Mouse (Mus musculus) liver, embryonic 15.5 days (tissue): ENCODE results near the gene Btbd8. TPM values are rescaled to one million over a fixed set of nuclear protein-coding genes. Genes with fewer than 3 reads are reported as not detected.
A peak's percentile ranks its signal among the peaks of the same experiment; 100 is the strongest.

Experiments used
- ATAC-seq: fragments of 200-750 bp; cut with Nextera tagmentation; 2 replicates; pipeline ENCODE4 v1.8.0; 2017; ENCODE audit warnings: moderate number of reproducible peaks, mild to moderate bottlenecking, moderate library complexity; ENCODE audit not compliant: insufficient read depth
- H3K27ac ChIP-seq: fragments of 300-500 bp; sonication (generic); replicated peaks from 2 replicates; pipeline ENCODE4 v1.5.1; 2015; ENCODE audit warnings: mild to moderate bottlenecking, inconsistent platforms
- H3K27me3 ChIP-seq: fragments of 300-500 bp; sonication (generic); 2 replicates; pipeline ENCODE4 v1.6.1; 2015; ENCODE audit warnings: mild to moderate bottlenecking, inconsistent platforms
- H3K36me3 ChIP-seq: fragments of 300-500 bp; sonication (generic); replicated peaks from 2 replicates; pipeline ENCODE4 v1.6.1; 2015; ENCODE audit warnings: moderate library complexity, mild to moderate bottlenecking, inconsistent platforms
- H3K4me1 ChIP-seq: fragments of 300-500 bp; sonication (generic); replicated peaks from 2 replicates; pipeline ENCODE4 v1.6.1; 2015; ENCODE audit warnings: inconsistent platforms
- H3K4me2 ChIP-seq: fragments of 300-500 bp; sonication (generic); 2 replicates; pipeline ENCODE4 v1.6.1; 2015; ENCODE audit warnings: moderate library complexity, mild to moderate bottlenecking, inconsistent platforms
- H3K4me3 ChIP-seq: fragments of 300-500 bp; sonication (generic); replicated peaks from 2 replicates; pipeline ENCODE4 v1.5.1; 2015; ENCODE audit warnings: mild to moderate bottlenecking, inconsistent platforms
- H3K9ac ChIP-seq: fragments of 300-500 bp; sonication (generic); 2 replicates; pipeline ENCODE4 v1.6.1; 2015; ENCODE audit warnings: moderate library complexity, mild to moderate bottlenecking, inconsistent platforms
- H3K9me3 ChIP-seq: fragments of 300-500 bp; sonication (generic); replicated peaks from 2 replicates; pipeline ENCODE4 v1.6.1; 2016; ENCODE audit warnings: inconsistent platforms
- WGBS: fragments of 180-500 bp; shearing (Covaris S2); methylation state at CpG from one replicate; pipeline ENCODE4 v1.1.7; 2015; ENCODE audit warnings: mixed read lengths; ENCODE audit not compliant: insufficient replicate concordance; 5-methylcytosine and 5-hydroxymethylcytosine counted together
- polyA plus RNA-seq: library from polyadenylated mRNA; unstranded; fragments of >200 nt; fragmentation: Nextera tagmentation; extraction: Ambion mirVana; gene quantifications from 2 replicates; pipeline ENCODE4 v1.2.1, GENCODE M21; 2015

Btbd8 gene
- 1.2 and 1.4 TPM in 2 replicates for polyA plus RNA-seq

DNA sequence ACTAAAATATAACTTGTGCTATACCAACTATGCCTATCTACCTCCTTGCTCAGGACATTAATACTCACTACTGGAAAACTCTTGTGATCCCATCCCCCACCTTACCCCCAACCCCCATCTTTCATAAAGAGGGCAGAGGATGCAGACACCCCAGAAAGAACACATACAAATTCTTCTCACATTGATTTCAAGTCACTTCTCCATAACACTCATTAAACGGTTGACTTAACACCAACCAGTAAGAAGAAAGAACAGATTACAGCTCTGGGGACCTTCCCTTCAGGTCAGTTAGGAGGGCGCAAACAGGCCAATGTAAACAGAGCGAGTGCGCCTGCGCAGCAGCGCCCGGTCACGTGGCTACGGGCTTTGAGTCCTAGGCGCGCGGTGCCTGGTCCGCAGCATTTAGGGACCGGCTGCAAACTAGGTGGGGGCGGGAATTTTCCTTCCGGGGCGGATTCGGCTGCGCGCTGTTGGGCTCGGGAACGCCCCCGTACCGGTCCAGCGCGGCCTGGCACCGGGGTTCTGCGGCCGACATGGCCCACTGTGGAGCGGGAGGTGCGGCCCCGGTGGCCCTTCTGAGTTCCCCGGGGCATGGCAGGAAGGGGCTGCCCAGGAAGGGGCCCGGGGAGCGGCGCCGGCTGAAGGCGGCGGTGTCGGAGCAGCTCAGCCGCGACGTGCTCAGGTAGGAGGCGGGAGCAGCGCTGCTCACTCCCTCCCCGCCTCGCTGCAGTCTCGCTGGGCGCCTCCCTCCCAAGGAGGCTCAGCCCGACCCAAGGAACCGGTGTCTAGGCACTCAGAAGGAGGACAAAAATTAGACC lies at the start of gene Btbd8:
Btbd8 (plus strand) TSS at position 534 of the 818 bp plus-strand sequence.
- peaks cover 18% of the 10 kb centered on the region; the same call in 1 of the 2 replicates for H3K27me3 ChIP-seq
- peaks cover 41% of the 10 kb centered on the region for H3K4me1 ChIP-seq
- peak within 1 kb of the TSS; percentile 92 for H3K27ac ChIP-seq
- H3K9ac ChIP-seq = peak within 1 kb of the TSS; percentile 96
- under 1% methylated on average over 51 of the region's 51 CpGs for WGBS
- peak; percentile 98 for ATAC-seq
- no peaks in the 10 kb centered on the region for H3K36me3 ChIP-seq
- no peaks in the 10 kb centered on the region for H3K9me3 ChIP-seq
- peak within 1 kb of the TSS; percentile 78 for H3K4me2 ChIP-seq
- H3K4me3 ChIP-seq = peak within 1 kb of the TSS; percentile 85

DNA sequence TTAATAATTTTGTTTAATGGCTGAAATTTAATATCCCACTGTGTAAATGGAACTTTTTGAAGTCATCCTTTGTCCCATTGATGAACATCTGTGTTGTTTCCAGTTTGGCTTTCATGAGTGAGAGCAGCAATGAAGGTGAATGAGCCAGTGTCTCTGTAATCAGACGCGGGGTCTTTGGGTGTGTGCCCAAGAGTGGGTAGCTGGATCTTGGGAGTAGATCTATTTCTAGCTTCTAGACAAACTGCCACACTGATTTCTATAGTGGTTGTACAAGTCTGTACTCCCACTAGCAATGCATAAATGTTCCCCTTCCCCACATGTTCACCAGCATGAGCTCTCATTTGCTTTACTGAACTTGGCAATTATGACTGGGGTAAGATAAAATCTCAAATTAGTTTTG lies 48.4 kb upstream of the Btbd8 start:
- WGBS = 77% methylated on average over 2 of the region's 2 CpGs
- Histone ChIP-seq H3K4me2 (no peak overlapping the region), H3K36me3 (no peaks in the 10 kb centered on the region), H3K9ac (no peak overlapping the region), H3K27ac (no peak overlapping the region), H3K4me1 (no peaks in the 10 kb centered on the region), H3K27me3 (no peaks in the 10 kb centered on the region), H3K4me3 (no peak overlapping the region), H3K9me3 (no peaks in the 10 kb centered on the region)
- no peak for ATAC-seq

DNA sequence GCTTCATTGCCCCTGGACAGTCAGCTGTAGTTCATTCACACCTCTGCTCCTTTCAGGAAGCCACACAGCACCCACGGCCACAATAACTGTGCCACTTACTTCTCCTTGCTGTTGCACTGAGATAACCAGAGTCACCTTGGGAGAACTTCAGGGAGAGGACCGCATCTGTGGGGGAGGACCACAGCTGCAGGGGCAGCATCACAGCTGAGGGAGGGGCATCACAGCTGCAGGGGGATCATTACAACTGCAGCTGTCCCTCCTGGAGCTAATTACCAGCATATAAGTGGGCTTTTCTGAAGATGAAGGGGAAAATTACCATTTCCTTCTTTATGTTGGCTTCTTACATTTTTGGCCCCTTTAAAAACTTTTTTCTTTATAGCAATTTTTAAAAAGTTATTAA lies 43.4 kb upstream of the Btbd8 start:
- Histone ChIP-seq H3K4me2 (no peak overlapping the region), H3K36me3 (no peaks in the 10 kb centered on the region), H3K9ac (no peak overlapping the region), H3K4me1 (no peaks in the 10 kb centered on the region), H3K27ac (no peak overlapping the region), H3K9me3 (no peaks in the 10 kb centered on the region), H3K27me3 (no peaks in the 10 kb centered on the region), H3K4me3 (no peak overlapping the region)
- WGBS = 30% methylated on average over 2 of the region's 2 CpGs
- ATAC-seq = no peak

DNA sequence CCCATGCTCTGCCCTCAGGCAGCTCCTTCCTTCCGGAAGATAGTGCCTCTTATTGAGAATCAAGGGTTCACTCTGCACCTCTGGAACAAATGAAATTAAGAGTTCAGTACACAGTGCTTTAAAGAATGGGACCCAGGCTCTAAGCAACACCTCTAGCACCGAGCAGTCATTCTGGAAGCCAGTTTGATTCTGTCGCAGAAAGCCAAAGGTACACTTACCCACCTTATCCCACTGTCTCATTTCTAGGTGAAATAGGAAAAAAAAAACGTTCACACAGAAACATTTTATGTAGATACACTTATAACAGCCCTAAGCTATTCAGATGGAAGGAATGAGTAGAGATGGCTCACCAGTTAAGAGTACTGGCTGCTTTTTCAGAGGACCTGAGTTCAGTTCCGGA lies 35.4 kb upstream of the Btbd8 start, which contains the start of gene Ephx4:
Ephx4 (plus strand) TSS at position 301 of the 400 bp plus-strand sequence.
- Histone ChIP-seq H3K4me1 (peaks cover 9% of the 10 kb centered on the region; the same call in 1 of the 2 replicates), H3K4me2 (peak within 1 kb of the TSS; percentile 69), H3K27ac (no peak within 1 kb of the TSS), H3K9me3 (no peaks in the 10 kb centered on the region), H3K9ac (no peak within 1 kb of the TSS), H3K4me3 (peak within 1 kb of the TSS; percentile 49), H3K36me3 (no peaks in the 10 kb centered on the region), H3K27me3 (peaks cover 65% of the 10 kb centered on the region)
- WGBS = 18% methylated on average over 5 of the region's 5 CpGs
- ATAC-seq = no peak

DNA sequence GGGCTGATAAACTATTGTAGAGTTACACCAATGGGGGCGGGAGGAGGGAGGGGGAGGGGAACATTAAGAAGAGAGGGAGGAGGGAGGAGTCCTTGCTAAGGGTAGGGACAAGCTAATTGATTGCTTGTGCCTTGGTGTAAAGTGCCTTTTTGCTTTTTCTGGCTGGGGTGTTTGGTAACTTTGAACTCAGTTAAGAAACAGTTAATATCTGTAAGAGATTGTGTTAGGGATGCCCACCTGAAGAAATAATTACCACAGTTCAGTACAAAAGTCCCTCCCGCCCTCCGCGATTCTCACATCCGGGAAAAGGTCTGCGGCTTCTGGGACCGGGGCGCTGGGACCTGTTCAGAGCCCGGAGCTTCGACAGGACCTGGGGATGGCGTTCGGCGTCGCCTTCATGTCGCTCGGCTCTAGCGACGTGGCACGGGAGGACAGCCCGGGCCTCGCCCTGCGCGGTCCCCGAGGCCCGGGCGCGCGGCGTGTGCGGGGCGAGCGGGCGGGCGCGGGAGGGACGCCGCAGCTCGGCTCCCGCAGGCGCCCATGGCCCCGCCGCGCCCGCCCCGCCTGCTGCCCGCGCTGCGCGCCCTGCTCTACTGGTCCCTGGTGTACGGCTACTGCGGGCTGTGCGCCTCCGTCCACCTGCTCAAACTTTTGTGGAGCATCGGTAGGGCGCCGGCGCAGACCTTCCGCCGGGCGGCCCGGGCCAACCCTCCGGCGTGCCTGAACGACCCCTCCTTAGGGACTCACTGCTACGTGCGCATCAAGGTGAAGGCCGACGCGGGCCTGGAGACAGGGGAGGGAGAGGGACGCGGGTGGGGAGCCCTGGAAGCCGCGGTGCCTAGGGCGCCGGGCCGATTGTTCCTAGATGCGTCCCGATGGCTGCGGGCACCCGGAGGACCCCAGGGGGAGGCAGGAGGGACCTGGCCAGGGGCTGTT lies 34.5 kb upstream of the Btbd8 start:
- Histone ChIP-seq H3K27ac (no peak overlapping the region), H3K9me3 (no peaks in the 10 kb centered on the region), H3K4me2 (peak overlapping the region; percentile 69), H3K9ac (no peak overlapping the region), H3K36me3 (no peaks in the 10 kb centered on the region), H3K4me3 (peak overlapping the region; percentile 49), H3K4me1 (peaks cover 9% of the 10 kb centered on the region; the same call in 1 of the 2 replicates), H3K27me3 (peaks cover 65% of the 10 kb centered on the region)
- no peak for ATAC-seq
- WGBS = under 1% methylated on average over 79 of the region's 80 CpGs

DNA sequence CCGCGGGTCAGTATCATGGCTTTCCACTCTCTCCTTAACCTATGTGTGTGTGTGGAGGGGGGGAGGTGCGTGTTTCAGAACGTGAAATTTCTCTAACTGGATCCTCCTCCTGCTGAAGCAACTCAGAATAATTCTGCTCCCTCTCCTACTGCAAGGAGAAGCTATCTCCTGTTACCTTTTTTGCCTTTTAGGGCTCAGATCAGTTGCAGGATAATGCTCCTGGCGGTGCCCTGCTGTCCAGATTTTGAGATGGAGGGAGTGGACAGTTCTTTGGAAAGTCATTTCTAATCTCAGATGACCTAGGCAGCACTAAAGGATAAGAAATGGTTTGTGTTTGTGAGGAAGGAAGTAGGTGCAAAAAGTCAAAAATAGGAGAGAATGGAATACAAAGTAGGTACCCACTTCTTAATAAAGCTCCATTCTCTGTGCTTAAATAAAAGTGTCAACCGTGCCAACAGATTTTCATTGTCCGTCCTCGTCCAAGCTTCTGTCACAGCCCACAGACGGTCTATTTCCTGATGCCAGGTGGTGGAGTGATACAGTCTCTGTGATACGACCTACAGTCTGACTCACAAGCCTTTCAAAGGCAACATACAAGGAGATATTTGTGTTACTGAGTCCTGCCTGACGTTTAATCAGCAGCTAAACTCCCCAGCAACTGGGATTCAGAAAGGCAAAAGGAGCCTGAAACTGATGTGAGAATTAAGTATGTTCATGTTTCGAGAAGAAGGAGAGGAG lies 33.7 kb upstream of the Btbd8 start:
- Histone ChIP-seq H3K9ac (no peak overlapping the region), H3K27me3 (peaks cover 65% of the 10 kb centered on the region), H3K4me1 (peaks cover 9% of the 10 kb centered on the region; the same call in 1 of the 2 replicates), H3K9me3 (no peaks in the 10 kb centered on the region), H3K27ac (no peak overlapping the region), H3K4me2 (peak overlapping the region; percentile 69), H3K4me3 (peak overlapping the region; percentile 49), H3K36me3 (no peaks in the 10 kb centered on the region)
- WGBS = 27% methylated on average over 12 of the region's 12 CpGs
- no peak for ATAC-seq

DNA sequence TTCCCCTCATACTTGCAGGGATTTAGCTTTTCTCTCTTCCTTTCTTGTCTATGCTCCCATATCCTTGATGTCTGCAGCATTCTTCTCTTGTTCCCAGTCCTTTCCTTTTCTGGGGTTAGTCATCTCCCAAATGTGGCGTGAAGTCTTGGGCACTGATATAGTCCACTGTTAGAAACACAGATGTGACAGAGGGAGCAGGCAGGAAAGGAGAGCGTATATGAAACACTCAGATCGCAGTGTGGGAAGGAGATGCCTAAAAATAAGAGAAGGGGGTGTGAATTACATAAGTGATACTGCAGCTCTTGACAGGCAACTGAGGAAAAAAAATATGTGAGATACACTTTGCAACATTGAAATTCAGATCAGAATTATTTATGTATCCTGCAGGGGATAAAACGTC lies 32.4 kb upstream of the Btbd8 start:
- Histone ChIP-seq H3K4me2 (no peak overlapping the region), H3K4me1 (peaks cover 9% of the 10 kb centered on the region; the same call in 1 of the 2 replicates), H3K27ac (no peak overlapping the region), H3K27me3 (peaks cover 62% of the 10 kb centered on the region), H3K9ac (no peak overlapping the region), H3K36me3 (no peaks in the 10 kb centered on the region), H3K4me3 (no peak overlapping the region), H3K9me3 (no peaks in the 10 kb centered on the region)
- WGBS = 72% methylated on average over 4 of the region's 4 CpGs
- ATAC-seq = no peak

DNA sequence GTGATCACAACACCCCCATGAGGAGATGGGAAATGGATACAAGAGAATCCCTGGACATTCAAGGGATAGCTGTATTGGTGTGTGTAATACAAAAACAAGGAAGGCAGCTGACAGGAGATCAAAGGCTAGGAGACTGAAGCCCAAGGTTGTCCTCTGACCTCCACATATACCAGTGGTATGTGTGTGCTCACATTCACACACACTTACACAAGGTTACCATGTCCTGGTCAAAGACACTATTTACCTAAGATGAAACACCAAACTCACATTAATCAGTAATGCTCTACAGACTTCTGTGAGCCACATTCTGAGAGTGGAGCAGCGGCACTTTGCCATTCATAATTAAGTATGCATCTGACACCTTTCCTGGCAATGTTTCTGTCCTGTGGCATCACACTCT lies 27.5 kb upstream of the Btbd8 start:
- H3K27ac ChIP-seq = no peak overlapping the region
- H3K4me1 ChIP-seq = no peaks in the 10 kb centered on the region
- 76% methylated on average over 1 of the region's 1 CpGs for WGBS
- ATAC-seq = no peak
- H3K9me3 ChIP-seq = no peaks in the 10 kb centered on the region
- H3K4me2 ChIP-seq = no peak overlapping the region
- no peak overlapping the region for H3K4me3 ChIP-seq
- H3K36me3 ChIP-seq = no peaks in the 10 kb centered on the region
- peaks cover 16% of the 10 kb centered on the region for H3K27me3 ChIP-seq
- H3K9ac ChIP-seq = no peak overlapping the region

DNA sequence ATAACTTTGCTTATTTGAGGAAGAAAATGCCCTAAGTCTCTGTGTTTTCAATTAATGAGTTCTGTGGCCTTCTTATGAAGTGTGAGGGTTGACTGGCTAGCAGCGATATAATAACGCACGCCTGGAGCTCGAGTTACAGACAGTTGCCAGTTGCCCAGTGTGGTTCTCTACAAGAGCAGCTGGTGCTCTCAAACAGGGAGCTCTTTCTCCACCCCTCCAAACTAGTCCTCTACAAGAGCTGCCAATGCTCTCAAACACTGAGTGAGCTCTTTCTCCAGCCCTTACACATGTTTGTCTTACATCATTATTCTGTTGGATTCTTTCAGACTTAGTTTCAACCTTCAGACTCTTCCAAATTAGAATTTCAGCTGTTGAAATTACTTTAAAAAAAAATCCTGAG lies 26.5 kb upstream of the Btbd8 start:
- H3K4me2 ChIP-seq = no peak overlapping the region
- H3K9me3 ChIP-seq = no peaks in the 10 kb centered on the region
- ATAC-seq = no peak
- peaks cover 6% of the 10 kb centered on the region; the same call in 1 of the 2 replicates for H3K27me3 ChIP-seq
- no peak overlapping the region for H3K4me3 ChIP-seq
- H3K36me3 ChIP-seq = no peaks in the 10 kb centered on the region
- no peaks in the 10 kb centered on the region for H3K4me1 ChIP-seq
- no peak overlapping the region for H3K9ac ChIP-seq
- 63% methylated on average over 4 of the region's 4 CpGs for WGBS
- H3K27ac ChIP-seq = no peak overlapping the region

DNA sequence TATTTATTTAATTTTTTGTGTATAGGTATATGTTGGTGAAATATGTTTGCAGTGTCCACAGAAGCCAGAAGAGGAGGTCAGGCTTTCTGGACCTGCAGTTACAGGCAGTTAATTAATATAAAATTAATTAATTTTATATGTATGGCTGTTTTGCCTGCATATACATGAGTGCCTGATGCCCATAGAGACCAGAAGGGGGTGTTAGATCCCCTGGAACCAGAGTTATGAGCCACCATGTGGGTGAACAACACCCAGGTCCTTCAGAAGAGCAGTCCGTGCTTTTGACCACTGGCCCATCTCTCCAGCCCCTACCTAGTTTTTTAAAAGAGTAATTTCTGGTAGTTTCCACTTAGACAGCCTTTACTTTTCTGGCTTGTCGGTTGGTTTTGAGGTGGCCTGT lies 25.5 kb upstream of the Btbd8 start:
- WGBS = 67% methylated on average over 2 of the region's 2 CpGs
- H3K36me3 ChIP-seq = no peaks in the 10 kb centered on the region
- no peaks in the 10 kb centered on the region for H3K4me1 ChIP-seq
- H3K4me3 ChIP-seq = no peak overlapping the region
- H3K4me2 ChIP-seq = no peak overlapping the region
- no peak for ATAC-seq
- H3K27ac ChIP-seq = no peak overlapping the region
- no peaks in the 10 kb centered on the region for H3K27me3 ChIP-seq
- H3K9ac ChIP-seq = no peak overlapping the region
- no peaks in the 10 kb centered on the region for H3K9me3 ChIP-seq
